Mouse (Mus musculus) erythroblast, embryonic 14.5 days (primary cell): ENCODE measurements around the gene Ulk2.
"Not testable (repeated sequence)": the region's sequence is repeated elsewhere in the genome, so short reads cannot be mapped to it uniquely, and the experiment has no call there.

Experiments used
- GATA1 ChIP-seq: IDR thresholded peaks from 2 replicates; pipeline ENCODE4 v1.6.1; 2012; ENCODE audit warnings: low read length, inconsistent platforms, mixed read lengths
- TAL1 ChIP-seq: IDR thresholded peaks from 3 replicates; pipeline ENCODE4 v1.6.1; 2012; ENCODE audit warnings: low read length, inconsistent platforms, mixed read lengths

DNA sequence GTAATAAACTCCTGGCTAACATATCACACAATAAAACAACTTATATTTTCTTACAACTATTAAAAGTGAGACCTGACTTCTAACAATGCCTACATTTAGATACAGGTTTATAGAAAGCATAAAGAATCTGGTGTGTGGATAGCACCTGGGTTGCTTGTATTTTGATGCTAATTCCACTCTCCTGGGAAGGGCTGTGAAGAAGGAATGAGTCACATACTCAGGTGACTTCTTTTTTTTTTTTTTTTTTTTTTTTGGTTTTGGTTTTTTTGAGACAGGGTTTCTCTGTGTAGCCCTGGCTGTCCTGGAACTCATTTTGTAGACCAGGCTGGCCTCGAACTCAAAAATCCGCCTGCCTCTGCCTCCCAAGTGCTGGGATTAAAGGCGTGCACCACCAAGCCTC lies 72.3 kb downstream of the Ulk2 start:
- TF ChIP-seq GATA1, TAL1: not testable (repeated sequence)
